Mouse (Mus musculus) cerebellum, adult 9-11 months (tissue): ENCODE data around the gene Tmem81.
"Not testable (repeated sequence)": the region's sequence is repeated elsewhere in the genome, so short reads cannot be mapped to it uniquely, and the experiment has no call there.

ENCODE experiments used
- DNase-seq: peaks from one replicate; pipeline ENCODE4 v3.0.0; 2022

Tmem81 gene

GRCm38 (mm10) chr1:132506058-132506457 lies at the start of gene Tmem81:
Gene Tmem81, plus strand, starts transcription at chr1:132506230.
- DNase-seq = no peak

DNA sequence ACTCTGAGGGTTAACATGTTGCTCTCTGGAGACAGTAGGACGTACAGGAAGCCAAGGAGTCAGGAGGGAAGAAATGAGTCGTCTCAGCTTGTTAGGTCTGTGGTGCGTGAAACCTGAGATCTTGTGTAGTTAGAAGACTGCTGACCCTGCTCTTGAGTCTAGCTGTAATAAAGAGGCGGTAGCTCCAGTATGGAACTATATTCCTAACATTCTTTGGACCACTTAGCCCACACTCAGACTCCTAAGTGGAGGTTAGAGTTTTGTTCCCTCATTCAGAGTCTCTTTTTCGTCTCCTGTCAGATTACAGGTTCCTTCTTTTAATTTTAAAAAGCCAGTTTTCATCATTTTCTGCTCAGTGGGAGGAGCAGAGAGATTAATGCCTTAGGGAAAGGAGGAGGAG lies 41.4 kb upstream of the Tmem81 start:
- DNase-seq = no peak

- no peak for DNase-seq
Observed at GRCm38 (mm10) chr1:132468926-132469325, 37.1 kb upstream of the Tmem81 start.

GRCm38 (mm10) chr1:132469519-132469918 lies 36.5 kb upstream of the Tmem81 start:
- DNase-seq = no peak

DNA sequence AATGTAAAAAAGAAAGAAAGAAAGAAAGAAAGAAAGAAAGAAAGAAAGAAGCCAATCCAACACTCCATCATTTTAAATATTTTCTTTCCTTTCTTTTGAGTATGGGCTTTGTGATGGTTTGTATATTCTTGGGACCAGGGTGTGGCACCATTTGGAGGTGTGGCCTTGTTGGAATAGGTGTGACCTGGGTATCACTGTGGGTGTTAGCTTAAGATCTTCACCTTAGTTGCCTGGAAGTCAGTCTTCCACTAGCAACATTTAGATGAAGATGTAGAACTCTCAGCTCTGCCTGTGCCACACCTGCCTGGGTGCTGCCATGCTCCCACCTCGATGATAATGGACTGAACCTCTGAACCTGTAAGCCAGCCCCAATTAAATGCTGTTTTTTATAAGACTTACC lies 36.0 kb upstream of the Tmem81 start:
- not testable (repeated sequence) for DNase-seq

GRCm38 (mm10) chr1:132471032-132471431 lies 35.0 kb upstream of the Tmem81 start:
- no peak for DNase-seq

GRCm38 (mm10) chr1:132471499-132471898 lies 34.5 kb upstream of the Tmem81 start:
- DNase-seq = no peak

DNA sequence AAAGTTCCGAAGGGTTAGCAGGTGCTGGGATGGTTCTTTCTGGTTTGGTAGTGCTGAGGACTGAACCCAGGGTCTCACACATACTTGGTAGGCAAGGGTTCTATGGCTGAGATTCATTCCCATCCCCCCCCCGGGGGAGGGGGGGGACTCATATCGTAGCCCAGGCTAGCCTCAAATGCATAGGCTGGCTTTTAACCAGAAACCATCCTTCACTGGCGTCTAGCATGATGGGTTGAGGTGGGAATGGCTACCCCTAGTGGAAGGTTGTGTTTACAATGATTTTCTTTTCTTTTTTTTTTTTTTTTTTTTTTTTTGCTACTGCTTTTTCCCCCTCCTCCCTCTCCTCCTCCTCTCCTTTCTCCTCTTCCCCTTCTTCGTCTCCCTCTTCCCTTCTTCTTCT lies 33.5 kb upstream of the Tmem81 start:
- no peak for DNase-seq

- no peak for DNase-seq
Observed at GRCm38 (mm10) chr1:132474496-132474895, 31.5 kb upstream of the Tmem81 start.

DNA sequence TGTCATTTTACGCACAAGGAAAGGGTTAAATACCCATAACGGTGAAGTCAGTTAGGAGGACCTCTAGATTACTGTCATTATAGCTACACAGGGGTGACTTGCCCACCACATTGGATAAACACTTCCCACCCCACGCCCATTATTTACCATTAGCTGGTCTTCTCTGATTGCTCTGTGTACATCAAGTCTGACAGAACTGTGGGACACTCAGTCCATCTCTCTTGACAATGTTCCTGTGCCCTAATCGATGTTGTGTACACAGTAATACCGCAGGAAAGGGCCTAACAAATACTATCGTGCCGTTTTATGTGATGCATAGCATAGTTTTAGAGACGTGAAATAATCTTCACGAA lies 29.5 kb upstream of the Tmem81 start:
- DNase-seq = no peak

- DNase-seq = peak; percentile 86
Observed at GRCm38 (mm10) chr1:132476928-132477691, 28.9 kb upstream of the Tmem81 start, which contains the start of gene Rbbp5. Gene Rbbp5, plus strand, starts transcription at chr1:132477365.

DNA sequence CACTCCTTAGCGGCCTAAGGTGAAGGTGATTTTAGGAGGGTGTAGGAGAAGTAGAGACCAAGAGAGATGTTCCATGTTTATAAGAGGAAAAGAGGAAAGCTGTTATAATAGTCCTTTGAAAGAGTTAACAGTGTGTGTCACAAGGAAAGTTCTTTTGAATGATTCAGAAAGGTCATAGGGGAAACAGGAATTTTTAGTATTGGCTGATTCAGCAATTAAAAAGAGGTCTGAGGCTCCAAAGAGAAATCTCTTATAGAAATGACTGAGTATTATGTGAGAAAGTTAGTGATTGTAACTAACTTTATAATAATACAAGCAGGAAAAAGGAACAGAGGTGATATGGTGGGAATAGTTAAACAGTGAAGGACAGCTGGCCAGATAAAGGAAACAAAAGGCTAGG lies 26.6 kb upstream of the Tmem81 start:
- DNase-seq = no peak

GRCm38 (mm10) chr1:132481619-132482018 lies 24.4 kb upstream of the Tmem81 start:
- no peak for DNase-seq

DNA sequence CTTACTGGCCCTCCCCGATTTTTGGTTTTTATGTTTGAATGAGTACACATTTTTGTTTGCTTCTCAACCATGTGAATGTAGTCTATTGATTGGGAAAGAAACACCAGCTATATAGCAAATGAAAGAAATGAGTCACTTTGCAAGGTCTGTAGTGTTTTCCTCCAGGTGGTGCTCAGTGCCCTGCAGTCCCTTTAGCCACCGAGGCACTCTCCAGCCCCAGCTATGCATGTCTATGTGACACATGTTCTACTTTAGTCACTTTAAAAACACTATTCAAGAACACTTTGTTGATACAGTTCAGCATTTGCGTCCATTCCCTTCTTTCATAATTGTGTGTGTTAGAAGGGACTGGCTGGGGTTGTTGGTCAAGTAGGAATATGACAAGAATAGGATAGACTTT lies 22.8 kb upstream of the Tmem81 start:
- no peak for DNase-seq

- no peak for DNase-seq
Observed at GRCm38 (mm10) chr1:132483759-132484158, 22.3 kb upstream of the Tmem81 start.

GRCm38 (mm10) chr1:132500535-132500934 lies 5.5 kb upstream of the Tmem81 start:
- peak; percentile 41 for DNase-seq

DNA sequence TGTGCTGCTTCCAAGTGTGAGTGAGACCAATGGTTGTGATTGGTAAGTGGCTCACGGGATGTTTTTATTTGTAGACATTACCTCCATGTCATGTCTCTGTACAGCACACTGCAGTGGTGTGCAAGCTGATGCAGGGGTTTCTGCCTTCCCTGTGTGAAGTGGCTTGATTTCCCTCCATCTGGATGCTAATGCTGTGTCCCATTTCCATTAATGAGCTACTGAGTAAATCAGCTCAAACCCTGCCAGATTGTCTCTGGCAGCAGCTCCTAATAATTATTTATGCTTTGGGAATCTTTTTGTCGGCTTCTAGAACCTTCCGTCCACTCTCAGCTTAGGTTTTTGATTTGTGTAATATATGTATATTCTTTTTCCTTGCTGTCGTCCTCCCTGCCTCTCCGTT lies 875 bp upstream of the Tmem81 start:
- DNase-seq = no peak

GRCm38 (mm10) chr1:132506656-132507055 lies 626 bp downstream of the Tmem81 start:
- DNase-seq = no peak

GRCm38 (mm10) chr1:132509771-132510170 lies 3.7 kb downstream of the Tmem81 start:
- DNase-seq = peak; percentile 31

GRCm38 (mm10) chr1:132511521-132511920 lies 5.5 kb downstream of the Tmem81 start:
- DNase-seq = peak; percentile 52

DNA sequence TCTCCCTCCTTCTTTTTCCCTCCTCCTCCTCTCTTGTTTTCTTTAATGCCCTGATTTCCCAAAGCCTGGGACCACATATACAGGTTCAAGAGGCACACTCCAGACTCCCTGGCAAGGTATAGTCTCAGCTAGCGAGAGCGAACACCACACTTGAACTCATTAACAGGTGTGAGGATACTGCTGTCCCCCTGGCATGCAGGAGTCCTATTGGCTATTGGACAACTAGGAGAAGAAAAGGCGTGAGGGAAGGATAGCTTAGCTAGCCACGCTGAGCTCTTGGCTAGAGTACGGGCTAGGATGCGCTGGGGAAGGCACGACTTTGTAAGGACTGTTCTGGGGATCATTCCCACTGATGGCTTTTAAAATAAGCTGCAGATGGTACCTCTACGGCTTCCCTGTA lies 6.1 kb downstream of the Tmem81 start:
- DNase-seq = peak; percentile 47

DNA sequence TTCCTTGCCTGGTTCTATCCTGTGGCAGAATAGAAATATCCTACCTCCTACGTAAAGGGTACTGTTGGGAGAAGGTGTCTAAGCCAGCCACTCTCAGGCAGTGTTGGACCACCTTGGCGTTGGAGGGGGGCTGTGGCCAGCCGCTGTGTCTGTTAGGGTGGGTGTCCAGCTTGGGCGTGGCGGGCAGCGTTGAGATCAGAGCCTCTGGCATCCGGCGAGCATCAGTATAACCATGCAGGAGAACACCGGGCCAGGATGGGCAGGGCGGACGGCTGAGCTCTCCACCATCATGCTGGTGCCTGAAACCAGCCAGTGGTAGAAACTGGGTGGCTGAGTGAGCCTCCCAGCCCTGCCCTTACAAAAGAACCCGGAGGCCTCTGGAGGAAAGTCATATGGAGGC lies 9.3 kb downstream of the Tmem81 start:
- DNase-seq = peak; percentile 26

DNA sequence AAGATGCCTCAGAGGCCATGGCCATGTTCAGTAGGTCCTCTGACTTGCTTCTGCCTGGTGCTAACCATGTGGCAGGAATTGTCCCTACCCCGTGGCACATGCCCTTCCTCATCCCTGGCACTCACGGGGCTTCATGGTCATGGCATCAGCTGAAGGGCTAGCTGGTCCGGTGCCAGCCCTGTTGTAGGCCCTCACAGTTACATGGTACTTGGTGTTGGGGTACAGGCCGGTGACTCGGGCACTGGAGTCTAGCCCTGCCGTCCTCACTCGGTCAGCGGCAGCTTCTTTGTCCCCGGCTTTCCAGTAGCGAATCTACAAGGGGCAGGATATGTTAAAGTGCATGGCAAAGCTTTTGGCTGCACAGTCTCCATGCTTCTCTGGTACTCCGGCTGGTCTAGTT lies 10.7 kb downstream of the Tmem81 start:
- DNase-seq = peak; percentile 41

DNA sequence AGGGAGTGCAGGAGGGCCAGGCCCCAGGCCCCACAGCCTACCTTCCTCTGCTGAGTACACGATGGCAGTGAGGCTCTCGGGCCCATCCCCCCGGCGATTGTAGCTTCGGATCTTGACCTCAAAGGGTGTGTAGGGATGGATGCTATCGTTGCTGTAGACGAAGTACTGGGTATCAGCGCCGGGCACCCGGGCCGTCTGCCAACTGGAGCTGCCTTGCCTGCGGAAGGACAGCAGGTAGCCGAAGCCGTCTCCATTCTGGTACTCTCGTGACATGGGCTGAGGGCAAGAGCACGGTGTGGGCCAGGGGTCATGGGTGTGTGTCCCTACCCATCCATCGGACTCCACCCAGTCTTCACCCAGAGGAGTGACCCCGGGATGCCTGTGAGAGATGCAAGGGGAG lies 12.6 kb downstream of the Tmem81 start:
- peak; percentile 82 for DNase-seq

DNA sequence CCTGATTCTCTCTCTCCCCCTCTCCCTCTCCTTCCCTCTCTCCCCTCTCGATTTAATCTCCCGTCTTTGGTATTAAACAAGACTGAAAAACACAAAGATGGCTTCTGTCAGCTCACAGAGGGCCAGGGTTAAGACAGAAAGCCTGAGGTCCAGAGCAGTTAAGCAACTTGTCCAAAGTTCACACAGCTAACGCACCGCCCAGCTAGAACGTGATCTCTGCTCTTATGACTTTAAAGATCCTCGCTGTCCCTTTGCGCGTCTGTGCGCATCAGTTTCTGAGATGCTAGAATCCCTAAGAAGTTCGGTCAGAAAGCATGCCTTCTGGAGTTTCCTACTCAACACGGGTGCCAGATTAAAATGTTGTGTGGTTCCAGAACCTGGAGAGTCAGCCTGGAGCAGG lies 13.7 kb downstream of the Tmem81 start:
- no peak for DNase-seq
